Mouse (Mus musculus): Measurements from ENCODE around the gene Usp32.

DNA sequence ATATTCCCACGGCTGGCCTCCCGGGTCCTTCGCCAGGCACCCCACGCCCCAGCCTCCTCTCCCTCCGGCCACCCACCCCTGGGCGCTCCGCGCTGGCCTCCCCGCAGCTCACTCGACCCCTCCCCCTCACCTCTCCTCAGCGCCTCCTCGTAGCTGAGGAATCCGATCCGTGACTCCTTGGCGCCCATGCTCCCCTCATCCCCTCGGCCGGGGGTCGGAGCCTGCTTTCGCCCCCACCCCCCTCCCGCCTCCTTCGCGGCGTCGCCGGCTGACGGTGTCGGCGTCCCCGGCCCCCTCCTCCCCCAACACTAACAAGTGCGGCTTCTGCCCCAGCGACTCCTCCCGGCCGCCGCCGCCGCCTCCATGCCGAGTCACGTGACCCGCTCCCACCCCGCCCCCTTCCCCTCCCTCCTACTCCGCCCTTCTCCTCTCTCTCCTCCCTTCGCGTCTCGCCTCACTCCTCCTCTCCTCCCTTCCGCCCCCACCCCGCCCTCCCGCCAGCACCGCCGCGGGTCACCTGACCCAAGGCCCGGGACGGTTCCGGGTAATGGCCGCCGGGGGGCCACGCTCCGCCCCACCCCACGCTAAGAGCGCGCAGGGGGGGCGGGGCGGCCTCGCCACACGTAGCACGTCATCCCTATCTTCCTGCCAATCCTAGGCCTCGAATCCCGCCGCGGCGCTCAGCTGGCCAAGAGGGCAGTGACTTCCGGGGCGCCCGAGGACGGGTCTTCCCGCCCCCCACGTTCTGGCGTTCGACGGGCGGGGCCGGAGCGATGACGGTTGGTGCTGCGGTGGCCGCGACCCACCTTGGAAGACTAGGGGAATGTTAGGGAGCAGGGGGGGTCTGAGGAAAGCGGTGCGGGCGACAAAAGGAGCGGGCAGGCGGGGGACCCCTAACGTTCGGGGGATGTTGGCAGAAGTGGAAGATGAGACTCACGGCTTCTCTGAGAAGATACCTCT, at the start of gene Usp32:
- TF ChIP-seq CTCF (IDR thresholded peaks at IDR 0.05; ENCODE audit: insufficient read depth, low read depth, low read length) (no peak), POLR2A (IDR thresholded peaks at IDR 0.05; ENCODE audit: insufficient read depth, low read depth, low read length) (peak; percentile 62; the same call in 1 of the 2 replicates)
